Mouse (Mus musculus) heart, adult 2 months (tissue): ENCODE data around the gene Gpcpd1. TPM values are rescaled to one million over a fixed set of nuclear protein-coding genes. Genes with fewer than 3 reads are reported as not detected.
A peak's percentile ranks its signal among the peaks of the same experiment; 100 is the strongest.

Experiments used
- DNase-seq, 2 experiments: peaks; one replicate each; pipeline ENCODE4 v3.0.0; 2021
- H3K27ac ChIP-seq: fragments of 200-600 bp; 2 replicates; pipeline ENCODE4 v1.8.1; 2022
- H3K27me3 ChIP-seq: fragments of 200-500 bp; 2 replicates; pipeline ENCODE4 v1.6.1; 2012; ENCODE audit warnings: mild to moderate bottlenecking, low read length, inconsistent platforms, mixed read lengths; ENCODE audit not compliant: control insufficient read depth, insufficient read depth
- H3K36me3 ChIP-seq: fragments of 200-500 bp; 2 replicates; pipeline ENCODE4 v1.6.1; 2012; ENCODE audit warnings: low read length, inconsistent platforms; ENCODE audit not compliant: control insufficient read depth, insufficient read depth
- H3K4me1 ChIP-seq: fragments of 200-500 bp; 2 replicates; pipeline ENCODE4 v1.6.1; 2011; ENCODE audit warnings: low read length; ENCODE audit not compliant: control insufficient read depth, insufficient read depth
- H3K4me3 ChIP-seq: fragments of 200-600 bp; 2 replicates; pipeline ENCODE4 v1.8.1; 2022
- H3K79me2 ChIP-seq: fragments of 200-500 bp; replicated peaks from 2 replicates; pipeline ENCODE4 v1.6.1; 2012; ENCODE audit warnings: mild to moderate bottlenecking, inconsistent platforms, low read length, moderate library complexity, mixed read lengths; ENCODE audit not compliant: control insufficient read depth, insufficient read depth
- H3K9ac ChIP-seq: fragments of 200-500 bp; 2 replicates; pipeline ENCODE4 v1.6.1; 2012; ENCODE audit warnings: low read depth, mild to moderate bottlenecking, control low read depth, inconsistent platforms, low read length, mixed read lengths
- CTCF ChIP-seq: fragments of 200-600 bp; IDR thresholded peaks from 2 replicates; pipeline ENCODE4 v1.8.1; 2022; ENCODE audit warnings: antibody characterized with exemption, mild to moderate bottlenecking, moderate library complexity
- EP300 ChIP-seq: fragments of 200-500 bp; IDR thresholded peaks from 2 replicates; pipeline ENCODE4 v1.6.1; 2011; ENCODE audit warnings: low read depth, low read length, control low read depth; ENCODE audit not compliant: insufficient read depth
- POLR2A ChIP-seq: fragments of 200-500 bp; IDR thresholded peaks from 2 replicates; pipeline ENCODE4 v1.6.1; 2011; ENCODE audit warnings: mild to moderate bottlenecking, low read depth, low read length, control low read depth; ENCODE audit not compliant: insufficient read depth
- WGBS: fragments of 180-500 bp; shearing (Covaris S2); methylation state at CpG from one replicate; pipeline ENCODE4 v1.1.7; 2018; 5-methylcytosine and 5-hydroxymethylcytosine counted together
- intact Hi-C: fragments of 180-260 bp; cut with DNase I; formaldehyde crosslinking; loops from one replicate; pipeline ENCODE4 v1.15.1; 2025
- polyA plus RNA-seq: library from polyadenylated mRNA; depleted of rRNA; stranded (reverse); fragments of >200 nt; gene quantifications from 2 replicates; pipeline ENCODE4 v1.2.3, GENCODE M21; 2012; rRNA removed
- total RNA-seq, 2 experiments: library from RNA; stranded (reverse); gene quantifications; 2 replicates each; pipeline ENCODE4 v1.2.3; 2021

The Gpcpd1 gene
- total and polyA plus RNA-seq, 3 experiments: 37.5 to 224 (median 135) TPM

- 74% methylated on average over 4 of the region's 4 CpGs for WGBS
- no peaks in the 10 kb centered on the region for H3K79me2 ChIP-seq
- H3K4me3 ChIP-seq: no peak overlapping the region
- no peaks in the 10 kb centered on the region for H3K27me3 ChIP-seq
- no peak for DNase-seq
- H3K4me1 ChIP-seq: no peaks in the 10 kb centered on the region
- intact Hi-C loops: no loop called here
- H3K36me3 ChIP-seq: no peaks in the 10 kb centered on the region
- no peak for TF ChIP-seq EP300
- TF ChIP-seq POLR2A: no peak
- TF ChIP-seq CTCF: no peak
- H3K27ac ChIP-seq: no peak overlapping the region
- H3K9ac ChIP-seq: no peak overlapping the region
Measured at GRCm38 (mm10) chr2:132493184-132493583, 94.3 kb downstream of the Gpcpd1 start.

GRCm38 (mm10) chr2:132485454-132485853, 102.1 kb downstream of the Gpcpd1 start:
- H3K27me3 ChIP-seq: no peaks in the 10 kb centered on the region
- no peaks in the 10 kb centered on the region for H3K36me3 ChIP-seq
- intact Hi-C loops: loop anchor here (1.0 kb wide), 2 partner anchors 169 to 223 kb away; no protein-coding TSS in a partner anchor
- H3K4me3 ChIP-seq: no peak overlapping the region
- 0% methylated on average over 1 of the region's 1 CpGs for WGBS
- H3K27ac ChIP-seq: no peak overlapping the region
- no peak overlapping the region for H3K9ac ChIP-seq
- TF ChIP-seq POLR2A: no peak
- peak; percentile 93 for TF ChIP-seq CTCF
- peak; percentile 47; the same call in 1 of the 2 replicates for TF ChIP-seq EP300
- peak; percentile 32 to 40 for DNase-seq
- H3K4me1 ChIP-seq: no peaks in the 10 kb centered on the region
- H3K79me2 ChIP-seq: no peaks in the 10 kb centered on the region

GRCm38 (mm10) chr2:132481547-132481946, 106.0 kb downstream of the Gpcpd1 start:
- no peak for DNase-seq
- Histone ChIP-seq H3K4me1 (no peaks in the 10 kb centered on the region), H3K36me3 (no peaks in the 10 kb centered on the region), H3K27me3 (no peaks in the 10 kb centered on the region), H3K79me2 (no peaks in the 10 kb centered on the region), H3K27ac (no peak overlapping the region), H3K9ac (no peak overlapping the region), H3K4me3 (no peak overlapping the region)
- intact Hi-C loops: no loop called here
- 77% methylated on average over 3 of the region's 3 CpGs for WGBS
- TF ChIP-seq EP300 (no peak), POLR2A (no peak), CTCF (no peak)

Other genes with a start within 250 kb of the Gpcpd1 start
- gene Prokr2, start 202.3 kb downstream of the Gpcpd1 start, total RNA-seq: under 1 TPM; 0.08 to 0.11 TPM
- gene Prokr2, start 202.3 kb downstream of the Gpcpd1 start, polyA plus RNA-seq: 0.04 and 0.26 TPM in 2 replicates
- gene Shld1, start 99.2 kb upstream of the Gpcpd1 start, total RNA-seq: 10 to 100 TPM; 34.8 to 57.6 TPM
- 37.8 and 50.5 TPM in 2 replicates for gene Shld1, start 99.2 kb upstream of the Gpcpd1 start, polyA plus RNA-seq
- gene Chgb, start 193.5 kb upstream of the Gpcpd1 start, total RNA-seq: under 1 TPM; 0.45 to 0.47 TPM
- gene Chgb, start 193.5 kb upstream of the Gpcpd1 start, polyA plus RNA-seq: 0.08 TPM in 1 of 2 replicates, not detected in the other
- 1 to 10 TPM; 5.2 to 6.7 TPM for gene Trmt6, start 228.3 kb upstream of the Gpcpd1 start, total RNA-seq
- gene Trmt6, start 228.3 kb upstream of the Gpcpd1 start, polyA plus RNA-seq: 1.9 and 5.0 TPM in 2 replicates
- gene Mcm8, start 228.4 kb upstream of the Gpcpd1 start, total RNA-seq: 1 to 10 TPM; 2.7 to 2.8 TPM
- 0.82 and 2.0 TPM in 2 replicates for gene Mcm8, start 228.4 kb upstream of the Gpcpd1 start, polyA plus RNA-seq